Mouse (Mus musculus): ENCODE data around the gene Rccd1. TPM values are rescaled to one million over a fixed set of nuclear protein-coding genes. Genes with fewer than 3 reads are reported as not detected.

The Rccd1 gene
- polyA plus RNA-seq, 1 experiment, result 7.2 TPM

DNA sequence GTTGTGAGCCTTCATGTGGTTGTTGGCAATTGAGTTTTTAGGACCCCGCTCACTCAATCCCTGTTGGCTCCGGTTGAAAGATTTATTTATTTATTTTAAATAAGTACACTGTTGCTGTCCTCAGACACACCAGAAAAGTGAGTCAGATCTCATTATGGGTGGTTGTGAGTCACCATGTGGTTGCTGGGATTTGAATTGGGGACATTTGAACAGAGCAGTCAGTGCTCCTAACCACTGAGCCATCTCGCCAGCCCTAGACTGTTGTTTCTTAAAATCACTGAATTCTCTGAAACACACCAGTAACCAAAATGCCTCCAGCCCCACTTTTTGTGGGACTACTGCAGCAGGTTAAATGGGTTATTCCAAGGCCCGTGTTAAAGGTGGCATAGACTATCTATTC is 25.5 kb downstream of the Rccd1 start:
- no peaks in the 10 kb centered on the region for H3K4me1 ChIP-seq (ENCODE audit: control insufficient read depth, insufficient read depth, insufficient read length, low read length)
- no peak overlapping the region for H3K4me3 ChIP-seq (ENCODE audit: insufficient read depth, low read depth, low read length)
- H3K27ac ChIP-seq (replicated peaks; ENCODE audit: low read depth, low read length), result no peak overlapping the region

DNA sequence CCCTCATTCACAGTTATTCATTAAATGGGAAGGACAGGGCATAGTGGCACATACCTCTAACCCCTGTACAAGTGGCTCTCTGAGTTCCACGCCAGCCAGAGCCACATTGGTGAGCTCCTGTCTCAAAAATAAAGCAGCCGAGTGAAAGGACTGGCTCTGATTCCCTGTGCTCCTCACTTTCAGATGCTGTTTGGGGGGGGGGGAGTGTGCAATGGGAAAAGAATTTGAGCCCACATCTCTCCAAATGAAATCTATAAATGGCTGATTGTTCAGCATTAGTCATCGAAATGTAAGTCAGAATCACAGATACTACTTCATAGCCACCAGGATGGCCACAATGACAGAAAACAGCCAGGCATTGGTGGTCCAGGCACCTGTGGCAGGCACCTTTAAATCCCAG is 27.2 kb downstream of the Rccd1 start:
- Histone ChIP-seq H3K4me3 (ENCODE audit: insufficient read depth, low read depth, low read length) (no peak overlapping the region), H3K4me1 (ENCODE audit: control insufficient read depth, insufficient read depth, insufficient read length, low read length) (no peaks in the 10 kb centered on the region), H3K27ac (replicated peaks; ENCODE audit: low read depth, low read length) (no peak overlapping the region)

DNA sequence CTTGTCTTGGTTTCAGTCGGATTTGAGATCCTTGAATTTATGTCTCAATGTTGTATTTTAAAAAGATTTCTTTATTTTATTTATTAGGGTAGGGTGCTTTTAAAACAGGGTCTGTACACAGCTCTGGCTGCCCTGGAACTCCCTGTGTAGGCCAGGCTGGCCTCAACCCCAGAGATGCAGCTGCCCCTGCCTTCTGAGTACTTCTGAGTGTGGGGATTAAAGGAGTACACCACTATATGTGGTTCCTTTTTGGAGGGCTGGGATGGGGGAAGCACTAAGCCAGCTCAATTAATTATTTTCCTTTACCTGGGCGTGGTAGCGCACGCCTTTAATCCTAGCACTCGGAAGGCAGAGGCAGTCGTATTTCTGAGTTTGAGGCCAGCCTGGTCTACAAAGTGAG is 27.8 kb downstream of the Rccd1 start:
- no peaks in the 10 kb centered on the region for H3K4me1 ChIP-seq (ENCODE audit: control insufficient read depth, insufficient read depth, insufficient read length, low read length)
- H3K27ac ChIP-seq (replicated peaks; ENCODE audit: low read depth, low read length), result no peak overlapping the region
- no peak overlapping the region for H3K4me3 ChIP-seq (ENCODE audit: insufficient read depth, low read depth, low read length)

DNA sequence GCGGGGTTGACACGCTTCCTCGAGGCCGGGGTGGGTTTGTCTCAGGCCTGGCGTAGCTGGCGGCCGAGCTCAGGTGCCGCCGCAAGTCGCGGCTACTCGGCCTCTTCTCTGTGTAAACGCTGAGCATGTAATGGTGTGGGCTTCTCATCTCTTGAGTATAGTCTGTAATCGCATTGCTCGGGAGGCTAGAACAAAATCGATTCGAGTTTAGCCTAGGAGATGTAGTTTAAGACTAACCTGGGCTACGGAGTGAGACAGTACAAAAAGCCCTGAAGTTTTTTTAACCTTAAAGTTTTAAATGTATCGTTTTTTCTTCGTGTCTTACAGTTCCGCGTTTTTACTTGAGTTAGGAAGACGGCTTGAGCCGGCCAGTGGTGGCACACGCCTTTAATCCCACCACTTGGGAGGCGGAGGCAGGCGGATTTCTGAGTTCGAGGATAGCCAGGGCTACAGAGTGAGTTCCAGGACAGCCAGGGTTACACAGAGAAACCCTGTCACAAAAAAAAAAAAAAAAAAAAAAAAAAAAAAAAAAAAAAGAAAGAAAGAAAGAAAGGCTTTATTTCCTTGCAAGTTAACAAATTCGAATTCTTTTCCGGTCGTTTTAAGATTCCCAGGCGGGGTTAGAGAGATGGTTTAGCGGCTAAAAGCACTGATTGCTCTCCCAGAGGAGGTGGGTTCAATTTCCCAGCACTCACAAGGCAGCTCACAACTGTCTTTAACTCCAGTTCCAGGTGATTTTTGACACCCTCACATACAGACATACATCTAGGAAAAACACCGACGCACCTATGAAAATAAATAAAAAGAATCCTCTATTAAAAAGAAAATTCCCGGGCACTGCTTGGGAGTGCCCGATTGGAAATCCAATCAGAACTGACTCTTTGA is 29.2 kb downstream of the Rccd1 start:
- Histone ChIP-seq H3K27ac (replicated peaks; ENCODE audit: low read depth, low read length) (no peak overlapping the region), H3K4me3 (ENCODE audit: insufficient read depth, low read depth, low read length) (peak overlapping the region; percentile 58), H3K4me1 (ENCODE audit: control insufficient read depth, insufficient read depth, insufficient read length, low read length) (no peaks in the 10 kb centered on the region)

DNA sequence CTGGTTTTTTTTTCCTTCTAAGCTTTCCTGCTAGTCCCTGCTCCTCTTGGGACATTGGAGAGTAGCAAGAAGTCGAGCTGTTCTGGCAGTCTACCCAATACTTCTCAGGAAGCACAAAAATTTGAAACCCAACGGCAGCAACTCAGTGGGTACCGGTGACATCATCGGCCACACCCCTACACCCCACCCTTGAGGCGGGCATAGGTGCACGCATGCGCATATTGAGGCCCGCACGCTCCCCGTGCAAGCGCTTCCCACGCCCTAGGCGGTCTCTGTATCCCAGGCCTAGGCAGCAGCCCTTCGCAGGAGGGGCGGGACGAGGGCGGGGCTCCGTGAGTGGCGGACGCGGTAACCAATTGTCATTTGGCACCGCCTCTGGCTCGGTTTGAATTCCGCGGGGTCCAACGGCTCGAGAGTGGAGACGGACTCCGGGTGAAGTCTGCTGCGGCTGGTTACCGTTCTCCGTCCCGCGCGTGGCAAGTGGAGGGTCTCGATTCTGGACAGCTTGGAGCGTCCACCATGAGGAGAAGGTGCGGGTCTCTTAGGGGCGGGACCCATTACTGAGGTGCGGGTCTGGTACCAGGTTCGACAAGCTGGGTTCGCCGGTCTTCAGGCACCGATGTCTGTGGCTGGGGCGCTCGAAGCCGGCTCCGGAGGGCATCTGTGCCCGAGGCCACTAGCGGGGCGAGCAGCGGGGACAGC is 30.0 kb downstream of the Rccd1 start, which contains the start of gene Prc1:
Gene Prc1 (plus strand): TSS at position 389 of the 702 bp plus-strand sequence.
- Histone ChIP-seq H3K4me1 (ENCODE audit: control insufficient read depth, insufficient read depth, insufficient read length, low read length) (no peaks in the 10 kb centered on the region), H3K27ac (replicated peaks; ENCODE audit: low read depth, low read length) (no peak within 1 kb of the TSS), H3K4me3 (ENCODE audit: insufficient read depth, low read depth, low read length) (peak within 1 kb of the TSS; percentile 58)

DNA sequence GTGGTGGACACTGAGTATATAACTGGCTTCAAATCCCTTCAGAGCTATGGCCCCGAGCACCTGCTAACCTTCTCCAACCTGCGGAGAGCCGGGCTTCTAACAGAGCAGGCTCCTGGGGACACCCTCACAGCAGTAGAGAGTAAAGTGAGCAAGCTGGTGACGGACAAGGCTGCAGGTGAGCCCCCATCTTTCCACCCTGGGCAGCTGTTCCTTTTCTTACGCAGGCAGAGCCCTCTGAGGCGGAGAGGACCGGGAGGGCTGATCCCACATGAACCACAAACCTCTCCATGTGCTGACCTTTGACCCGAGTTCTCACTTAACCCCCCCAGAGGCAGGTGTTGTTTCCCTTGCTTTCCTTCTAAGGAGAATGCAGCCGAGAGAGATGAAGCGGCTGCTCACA is 36.5 kb downstream of the Rccd1 start:
- H3K4me3 ChIP-seq (ENCODE audit: insufficient read depth, low read depth, low read length), result no peak overlapping the region
- no peak overlapping the region for H3K27ac ChIP-seq (replicated peaks; ENCODE audit: low read depth, low read length)
- no peaks in the 10 kb centered on the region for H3K4me1 ChIP-seq (ENCODE audit: control insufficient read depth, insufficient read depth, insufficient read length, low read length)

DNA sequence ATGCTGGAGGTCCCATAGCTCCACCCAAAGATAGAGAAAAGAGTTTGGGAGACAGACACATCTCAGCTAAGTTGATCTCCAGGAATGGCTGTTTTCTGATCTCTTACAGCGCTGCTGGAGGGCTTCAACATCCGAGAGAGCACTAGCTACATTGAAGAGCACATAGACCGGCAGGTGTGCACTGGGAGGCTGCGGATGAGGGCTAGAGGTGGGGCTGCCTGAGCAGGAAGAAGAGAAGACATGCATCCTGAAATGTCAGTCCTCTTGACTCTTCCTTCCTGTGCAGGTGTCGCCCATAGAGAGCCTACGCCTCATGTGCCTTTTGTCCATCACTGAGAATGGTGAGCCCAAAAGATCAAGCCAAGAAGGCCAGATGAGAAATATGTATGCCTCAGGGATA is 38.5 kb downstream of the Rccd1 start:
- Histone ChIP-seq H3K4me3 (ENCODE audit: insufficient read depth, low read depth, low read length) (no peak overlapping the region), H3K4me1 (ENCODE audit: control insufficient read depth, insufficient read depth, insufficient read length, low read length) (no peaks in the 10 kb centered on the region), H3K27ac (replicated peaks; ENCODE audit: low read depth, low read length) (no peak overlapping the region)

DNA sequence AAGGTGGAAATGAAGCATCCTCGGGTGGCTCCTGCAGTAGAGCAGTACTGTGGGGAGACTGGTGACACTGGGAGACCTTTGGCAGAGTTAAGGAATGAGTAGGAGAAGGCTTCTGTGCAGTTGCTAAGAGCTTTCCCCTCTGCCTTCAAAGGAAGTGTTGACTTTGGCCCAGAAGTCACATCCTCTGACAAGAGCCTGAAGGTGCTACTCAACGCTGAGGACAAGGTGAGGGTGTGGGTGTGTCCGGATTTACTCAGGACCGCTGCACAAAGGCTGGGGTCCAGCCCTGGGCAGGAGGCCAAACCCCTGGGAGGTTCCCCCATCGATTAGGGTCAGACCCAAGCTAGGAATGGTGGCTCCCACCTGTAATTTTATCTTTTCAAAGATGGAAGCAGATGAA is 39.9 kb downstream of the Rccd1 start:
- H3K27ac ChIP-seq (replicated peaks; ENCODE audit: low read depth, low read length), result no peak overlapping the region
- H3K4me1 ChIP-seq (ENCODE audit: control insufficient read depth, insufficient read depth, insufficient read length, low read length), result no peaks in the 10 kb centered on the region
- H3K4me3 ChIP-seq (ENCODE audit: insufficient read depth, low read depth, low read length), result no peak overlapping the region

DNA sequence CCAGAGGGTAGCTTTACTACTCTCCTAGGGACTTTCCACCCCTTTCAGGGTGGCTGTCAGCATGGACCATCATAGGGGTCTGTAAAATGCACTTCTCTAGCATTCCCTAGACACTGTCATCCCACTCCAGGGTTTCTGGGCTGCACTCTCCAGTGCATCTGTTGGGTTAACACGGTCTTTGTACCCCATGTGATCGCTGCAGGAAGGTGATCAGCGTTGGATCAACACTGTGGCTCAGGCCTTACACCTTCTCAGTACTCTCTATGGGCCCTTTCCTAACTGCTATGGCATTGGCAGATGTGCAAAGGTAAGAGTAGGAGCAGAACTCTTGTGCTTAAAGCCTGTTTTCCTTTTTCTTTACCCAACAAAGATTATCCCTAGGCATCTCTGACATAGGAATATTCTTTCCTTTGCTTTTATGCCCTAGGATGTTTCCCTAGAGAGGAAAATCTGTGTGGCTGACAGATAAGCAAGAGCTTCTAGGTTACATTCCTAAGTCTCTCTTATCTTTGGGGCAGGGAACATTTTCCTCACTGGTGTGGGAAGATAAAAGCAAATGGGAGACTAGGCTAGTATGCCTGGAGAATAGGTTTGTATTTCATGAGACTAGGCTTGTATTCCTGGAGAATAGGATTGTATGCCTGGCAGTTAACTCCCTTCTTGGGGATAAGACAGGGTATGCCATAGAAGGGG is 40.9 kb downstream of the Rccd1 start:
- Histone ChIP-seq H3K4me1 (ENCODE audit: control insufficient read depth, insufficient read depth, insufficient read length, low read length) (no peaks in the 10 kb centered on the region), H3K27ac (replicated peaks; ENCODE audit: low read depth, low read length) (no peak overlapping the region)

DNA sequence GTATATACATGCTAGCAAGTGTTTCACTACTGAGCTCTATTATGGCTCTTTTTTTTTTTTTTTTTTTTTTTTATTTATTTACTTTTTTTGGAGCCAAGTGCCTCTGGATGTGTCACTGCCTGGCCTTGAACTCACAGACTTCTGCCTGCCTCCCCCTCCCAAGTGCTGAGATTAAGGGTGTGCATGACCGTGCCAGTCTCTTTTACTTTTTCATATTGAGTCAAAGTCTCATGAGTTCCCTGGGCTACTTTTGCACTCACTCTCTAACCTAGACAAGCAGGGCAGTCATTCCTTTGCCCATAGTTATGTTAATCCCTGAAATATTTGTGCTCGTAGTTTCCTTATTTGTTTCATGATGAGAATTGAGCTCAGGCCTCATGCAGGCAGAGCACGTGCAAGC is 42.6 kb downstream of the Rccd1 start:
- Histone ChIP-seq H3K4me1 (ENCODE audit: control insufficient read depth, insufficient read depth, insufficient read length, low read length) (no peaks in the 10 kb centered on the region), H3K27ac (replicated peaks; ENCODE audit: low read depth, low read length) (no peak overlapping the region), H3K4me3 (ENCODE audit: insufficient read depth, low read depth, low read length) (no peak overlapping the region)

More for the DNA sequence above, 40.9 kb downstream of the Rccd1 start:
- no peak overlapping the region for H3K4me3 ChIP-seq (ENCODE audit: insufficient read depth, low read depth, low read length)

DNA sequence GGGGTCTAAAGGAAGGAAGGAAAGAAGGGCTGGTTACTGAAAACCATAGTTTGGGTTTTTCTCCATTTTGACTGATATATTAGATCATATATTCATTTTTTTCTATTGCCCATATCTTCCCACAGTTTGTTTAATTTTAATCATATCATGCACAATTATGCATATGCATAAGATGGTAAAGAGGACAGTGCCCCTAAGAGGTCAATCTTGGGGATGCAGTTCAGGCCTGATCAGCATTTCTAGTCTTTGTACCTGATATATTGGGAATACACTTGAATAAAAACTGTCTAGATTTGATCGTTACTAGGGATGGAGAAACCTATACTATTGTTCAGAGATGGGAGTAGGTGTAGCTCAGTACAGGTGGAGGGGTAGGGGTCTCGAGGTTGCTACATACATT is 43.3 kb downstream of the Rccd1 start:
- no peak overlapping the region for H3K4me3 ChIP-seq (ENCODE audit: insufficient read depth, low read depth, low read length)
- H3K4me1 ChIP-seq (ENCODE audit: control insufficient read depth, insufficient read depth, insufficient read length, low read length), result no peaks in the 10 kb centered on the region
- no peak overlapping the region for H3K27ac ChIP-seq (replicated peaks; ENCODE audit: low read depth, low read length)

DNA sequence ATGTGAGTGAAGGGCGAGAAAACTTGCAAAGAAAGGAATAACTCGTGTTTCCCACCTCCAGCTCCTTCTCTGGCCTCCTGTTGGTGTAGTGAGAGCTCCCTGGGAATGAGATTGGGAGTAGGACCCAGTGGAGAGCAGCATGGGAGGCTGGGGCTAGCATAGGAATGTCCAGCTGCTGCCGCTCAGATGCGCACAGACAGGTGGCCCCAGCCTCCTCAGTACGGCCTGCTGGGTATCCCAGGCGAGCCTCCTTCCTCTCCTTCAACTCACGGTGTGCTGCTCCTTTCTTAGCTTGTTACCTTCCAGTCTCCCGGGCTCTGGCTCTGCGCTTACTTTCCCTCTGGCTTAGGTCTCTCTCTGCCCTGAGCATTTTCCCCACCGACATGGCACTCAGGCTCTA is 44.2 kb downstream of the Rccd1 start:
- no peak overlapping the region for H3K4me3 ChIP-seq (ENCODE audit: insufficient read depth, low read depth, low read length)
- no peaks in the 10 kb centered on the region for H3K4me1 ChIP-seq (ENCODE audit: control insufficient read depth, insufficient read depth, insufficient read length, low read length)
- no peak overlapping the region for H3K27ac ChIP-seq (replicated peaks; ENCODE audit: low read depth, low read length)

DNA sequence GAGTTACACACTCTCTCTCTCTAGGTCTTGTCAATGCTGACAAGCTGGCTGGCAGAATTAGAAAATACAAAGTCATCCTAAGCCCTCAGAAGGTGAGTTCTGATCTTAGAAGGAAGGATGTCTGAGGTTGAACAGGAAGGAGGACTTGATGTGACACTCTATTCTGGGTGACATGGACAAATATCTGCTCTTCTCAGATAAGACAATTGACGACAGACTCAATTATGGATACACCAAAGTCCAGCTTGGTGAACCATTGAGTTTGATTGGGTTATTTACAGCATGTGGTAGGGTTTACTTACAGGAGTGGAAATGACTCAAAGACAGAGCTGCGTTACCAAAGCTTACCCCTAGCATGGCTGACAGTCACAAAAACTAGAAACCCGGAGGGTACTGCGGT is 47.9 kb downstream of the Rccd1 start:
- no peak overlapping the region for H3K27ac ChIP-seq (replicated peaks; ENCODE audit: low read depth, low read length)
- no peak overlapping the region for H3K4me3 ChIP-seq (ENCODE audit: insufficient read depth, low read depth, low read length)
- H3K4me1 ChIP-seq (ENCODE audit: control insufficient read depth, insufficient read depth, insufficient read length, low read length), result no peaks in the 10 kb centered on the region

DNA sequence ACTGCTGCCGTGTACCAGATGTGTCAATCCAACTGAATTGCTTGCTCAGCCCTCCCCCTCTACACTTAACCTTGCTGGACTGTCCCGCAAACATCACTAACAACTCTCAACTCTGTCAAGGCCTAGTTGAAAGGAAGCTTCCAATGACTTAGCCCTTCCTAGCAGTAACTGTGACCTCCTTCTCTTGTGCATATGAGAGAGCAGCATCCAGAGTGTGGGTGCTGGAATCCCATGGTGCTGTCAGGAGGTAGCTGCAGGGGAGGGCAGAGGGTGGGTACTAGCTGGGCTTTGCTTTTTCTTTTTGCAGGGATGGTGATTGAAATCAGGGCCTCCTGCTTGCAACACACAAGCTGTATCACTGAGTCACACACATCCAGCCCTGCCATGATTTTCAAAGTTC is 50.8 kb downstream of the Rccd1 start:
- H3K4me1 ChIP-seq (ENCODE audit: control insufficient read depth, insufficient read depth, insufficient read length, low read length), result peaks cover 7% of the 10 kb centered on the region; the same call in 1 of the 2 replicates
- no peak overlapping the region for H3K4me3 ChIP-seq (ENCODE audit: insufficient read depth, low read depth, low read length)
- H3K27ac ChIP-seq (replicated peaks; ENCODE audit: low read depth, low read length), result no peak overlapping the region

DNA sequence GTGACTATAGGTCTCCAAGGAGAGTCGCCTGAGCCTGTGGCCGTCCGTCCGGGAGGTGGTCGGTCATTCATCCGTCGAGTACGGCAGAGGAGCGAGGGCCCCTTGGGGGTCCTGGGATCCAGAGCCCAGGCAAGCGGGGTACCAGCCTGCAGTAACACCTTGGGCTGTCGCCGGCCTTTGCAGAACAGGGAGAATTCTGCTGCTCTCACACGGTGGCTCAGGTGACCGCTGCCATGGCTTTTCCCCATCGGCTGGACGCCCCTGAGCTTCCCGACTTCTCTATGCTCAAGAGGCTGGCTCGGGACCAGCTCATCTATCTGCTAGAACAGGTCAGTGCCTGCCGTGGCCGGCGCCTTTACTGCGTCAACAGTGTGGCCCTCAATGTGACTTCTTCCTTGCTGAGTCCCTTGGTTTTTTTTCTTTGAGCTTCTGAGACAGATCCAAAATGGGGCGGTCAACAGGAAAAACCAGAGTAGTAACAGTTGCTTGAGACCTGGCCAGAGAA is 54.5 kb downstream of the Rccd1 start:
- peak overlapping the region; percentile 34; the same call in 1 of the 2 replicates for H3K27ac ChIP-seq (replicated peaks; ENCODE audit: low read depth, low read length)
- peak overlapping the region; percentile 89 for H3K4me3 ChIP-seq (ENCODE audit: insufficient read depth, low read depth, low read length)
- peaks cover 8% of the 10 kb centered on the region; the same call in 1 of the 2 replicates for H3K4me1 ChIP-seq (ENCODE audit: control insufficient read depth, insufficient read depth, insufficient read length, low read length)
